ENCODE assay signal across 8 mouse cellular contexts in the genomic region with DNA sequence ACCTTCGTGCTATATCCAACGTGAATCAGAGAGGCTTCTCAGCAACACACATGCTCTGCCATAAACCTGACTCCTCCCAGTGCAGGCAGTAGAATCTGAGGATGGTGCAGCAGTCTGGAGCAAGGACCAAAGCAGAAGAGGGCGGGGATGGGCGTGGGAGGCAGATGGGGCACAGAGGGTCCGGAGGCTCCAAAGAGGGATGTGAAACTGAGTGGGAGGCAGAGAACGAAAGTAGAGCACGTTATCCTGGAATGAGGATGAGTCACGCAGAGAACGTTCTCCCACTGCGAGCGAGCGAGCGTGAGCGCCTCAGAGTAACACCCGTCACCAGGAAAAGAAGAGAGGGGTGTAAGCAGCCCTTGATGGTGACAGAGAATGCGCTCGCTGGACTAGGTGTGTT. TPM values are rescaled to one million over a fixed set of nuclear protein-coding genes. Genes with fewer than 3 reads are reported as not detected.
A peak's percentile ranks its signal among the peaks of the same experiment; 100 is the strongest.
DNase-seq lines count a peak whose midpoint lies in the region; ATAC-seq lines count a peak whose summit lies in the region.

No protein-coding gene starts in this region.

- peak; percentile 94 for ATAC-seq in monocyte, adult 5-6 weeks (replicated peaks; ENCODE audit: insufficient number of reproducible peaks, low FRiP score, low TSS enrichment, poor library complexity, severe bottlenecking)

- peak; percentile 35 for DNase-seq in ovary, postnatal 36 days (ENCODE audit: low spot score)
- DNase-seq in ovary, postnatal 10 days (ENCODE audit: low spot score), result no peak
- DNase-seq in heart, adult 8-10 months (ENCODE audit: low spot score), result peak; percentile 47
- peak; percentile 84 to 88 for DNase-seq in left cerebral cortex, adult 18-20 months (ENCODE audit: low spot score in 2 of 2)
- DNase-seq in cerebellum, postnatal 25 days, result no peak
- DNase-seq in natural killer cell, adult 2 months (ENCODE audit: low spot score in 2 of 2), result no peak
- DNase-seq in kidney, adult 18-20 months, result no peak

RNA-seq across cellular contexts. Expression of gene Slc30a1, which starts 12.2 kb away (rescaled TPM):
- 10 to 100 TPM; 16.2 to 19.5 (median 16.6) TPM for total RNA-seq in heart, adult 8-10 months (2022)
- total RNA-seq in left cerebral cortex, adult 18-20 months (2021), result 10 to 100 TPM; 28.7 to 35.9 TPM
- 14.7 to 23.0 TPM (median 22.0 TPM) in 3 replicates for total RNA-seq in monocyte, adult 5-6 weeks (2017)

Comparison
In these comparisons a context has a peak if more than half of its experiments do, and no peak if none do; other contexts are left out.
1. DNase-seq: peak in ovary, postnatal 36 days (single experiment), heart, adult 8-10 months (single experiment) and left cerebral cortex, adult 18-20 months (2 of 2); none in ovary, postnatal 10 days (single experiment), cerebellum, postnatal 25 days (0 of 2), natural killer cell, adult 2 months (0 of 2) and kidney, adult 18-20 months (single experiment).